Mouse (Mus musculus): ENCODE measurements around the gene Nol12. TPM values are rescaled to one million over a fixed set of nuclear protein-coding genes. Genes with fewer than 3 reads are reported as not detected.
A peak's percentile ranks its signal among the peaks of the same experiment; 100 is the strongest.

Gene Nol12
- 38.9 and 39.5 TPM in 2 replicates for polyA plus RNA-seq (2012; rRNA removed)

GRCm38 (mm10) chr15:78934784-78935320, at the start of gene Nol12:
TSS of gene Nol12 (plus strand) at chr15:78934933.
- no peak for TF ChIP-seq CTCF (IDR thresholded peaks at IDR 0.05; ENCODE audit: extremely low read depth, insufficient read depth, low read length)
- peak; percentile 61; the same call in 1 of the 2 replicates for TF ChIP-seq POLR2A (IDR thresholded peaks at IDR 0.05; ENCODE audit: extremely low read depth, insufficient read depth, low read length)
- peak within 1 kb of the TSS; percentile 26; the same call in 1 of the 2 replicates for H3K27ac ChIP-seq (ENCODE audit: insufficient read depth, low read length)
- peaks cover 1% of the 10 kb centered on the region; the same call in 1 of the 2 replicates for H3K4me1 ChIP-seq (ENCODE audit: control insufficient read depth, insufficient read depth, low read length)
- peak within 1 kb of the TSS; percentile 76 for H3K4me3 ChIP-seq (ENCODE audit: insufficient read depth, low read length)

- H3K4me1 ChIP-seq (ENCODE audit: control insufficient read depth, insufficient read depth, low read length), result no peaks in the 10 kb centered on the region
- H3K4me3 ChIP-seq (ENCODE audit: insufficient read depth, low read length), result no peak overlapping the region
- no peak overlapping the region for H3K27ac ChIP-seq (ENCODE audit: insufficient read depth, low read length)
- TF ChIP-seq POLR2A (IDR thresholded peaks at IDR 0.05; ENCODE audit: extremely low read depth, insufficient read depth, low read length) (no peak), CTCF (IDR thresholded peaks at IDR 0.05; ENCODE audit: extremely low read depth, insufficient read depth, low read length) (no peak)
Measured at GRCm38 (mm10) chr15:78889401-78889853, 45.3 kb upstream of the Nol12 start.

DNA sequence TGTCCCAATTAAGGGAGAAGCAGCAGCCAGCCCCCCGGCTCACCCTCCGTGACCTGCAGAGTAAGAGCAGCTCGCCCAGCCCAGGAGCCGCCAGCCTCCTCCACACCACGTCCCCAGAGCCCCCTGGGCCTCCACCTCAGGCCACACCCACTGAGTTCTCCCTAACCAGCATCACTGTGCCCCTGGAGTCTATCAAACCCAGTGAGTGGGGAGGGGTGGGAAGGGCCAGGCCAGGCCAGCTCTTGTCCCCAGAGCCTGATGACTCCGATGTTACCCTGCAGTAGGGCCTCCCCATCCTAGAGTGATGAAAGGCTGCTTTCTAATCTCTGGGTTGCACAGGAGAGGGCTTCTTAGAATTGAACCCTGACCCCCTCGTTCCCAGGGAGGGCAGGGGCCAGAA, 42.3 kb upstream of the Nol12 start:
- H3K4me3 ChIP-seq (ENCODE audit: insufficient read depth, low read length), result no peak overlapping the region
- TF ChIP-seq CTCF (IDR thresholded peaks at IDR 0.05; ENCODE audit: extremely low read depth, insufficient read depth, low read length), result no peak
- no peak for TF ChIP-seq POLR2A (IDR thresholded peaks at IDR 0.05; ENCODE audit: extremely low read depth, insufficient read depth, low read length)
- H3K27ac ChIP-seq (ENCODE audit: insufficient read depth, low read length), result no peak overlapping the region
- no peaks in the 10 kb centered on the region for H3K4me1 ChIP-seq (ENCODE audit: control insufficient read depth, insufficient read depth, low read length)

GRCm38 (mm10) chr15:78894726-78895125, 40.0 kb upstream of the Nol12 start:
- no peak for TF ChIP-seq POLR2A (IDR thresholded peaks at IDR 0.05; ENCODE audit: extremely low read depth, insufficient read depth, low read length)
- no peak for TF ChIP-seq CTCF (IDR thresholded peaks at IDR 0.05; ENCODE audit: extremely low read depth, insufficient read depth, low read length)
- H3K4me1 ChIP-seq (ENCODE audit: control insufficient read depth, insufficient read depth, low read length), result no peaks in the 10 kb centered on the region
- no peak overlapping the region for H3K27ac ChIP-seq (ENCODE audit: insufficient read depth, low read length)
- H3K4me3 ChIP-seq (ENCODE audit: insufficient read depth, low read length), result no peak overlapping the region

GRCm38 (mm10) chr15:78895741-78896140, 39.0 kb upstream of the Nol12 start:
- Histone ChIP-seq H3K4me3 (ENCODE audit: insufficient read depth, low read length) (no peak overlapping the region), H3K27ac (ENCODE audit: insufficient read depth, low read length) (no peak overlapping the region), H3K4me1 (ENCODE audit: control insufficient read depth, insufficient read depth, low read length) (no peaks in the 10 kb centered on the region)
- TF ChIP-seq CTCF (IDR thresholded peaks at IDR 0.05; ENCODE audit: extremely low read depth, insufficient read depth, low read length), result no peak

DNA sequence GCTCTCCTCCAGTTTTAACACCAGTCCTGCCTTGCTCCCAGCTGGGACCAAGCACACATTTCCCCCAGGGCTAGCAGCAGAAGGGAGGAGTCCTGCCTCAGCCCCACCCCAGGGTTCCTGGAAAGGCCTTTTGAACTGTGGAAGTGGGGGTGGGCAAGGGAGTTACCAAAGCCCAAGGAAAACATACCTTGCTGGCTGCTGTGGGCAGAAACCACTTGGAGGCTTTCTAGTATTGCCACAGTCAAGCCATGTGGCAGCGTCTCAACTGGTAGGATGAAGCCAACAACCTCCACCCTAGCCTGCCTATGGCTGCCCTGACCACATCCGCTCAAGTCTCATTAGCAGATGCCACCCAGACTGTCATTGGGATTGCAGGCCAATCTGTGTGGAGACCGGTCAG, 38.6 kb upstream of the Nol12 start:
- Histone ChIP-seq H3K27ac (ENCODE audit: insufficient read depth, low read length) (no peak overlapping the region), H3K4me3 (ENCODE audit: insufficient read depth, low read length) (no peak overlapping the region), H3K4me1 (ENCODE audit: control insufficient read depth, insufficient read depth, low read length) (no peaks in the 10 kb centered on the region)
- TF ChIP-seq POLR2A (IDR thresholded peaks at IDR 0.05; ENCODE audit: extremely low read depth, insufficient read depth, low read length), result no peak

- TF ChIP-seq CTCF (IDR thresholded peaks at IDR 0.05; ENCODE audit: extremely low read depth, insufficient read depth, low read length), result no peak
- TF ChIP-seq POLR2A (IDR thresholded peaks at IDR 0.05; ENCODE audit: extremely low read depth, insufficient read depth, low read length), result no peak
- H3K4me3 ChIP-seq (ENCODE audit: insufficient read depth, low read length), result no peak overlapping the region
- no peak overlapping the region for H3K27ac ChIP-seq (ENCODE audit: insufficient read depth, low read length)
- no peaks in the 10 kb centered on the region for H3K4me1 ChIP-seq (ENCODE audit: control insufficient read depth, insufficient read depth, low read length)
Measured at GRCm38 (mm10) chr15:78897488-78897887, 37.2 kb upstream of the Nol12 start.

GRCm38 (mm10) chr15:78898507-78899001, 36.2 kb upstream of the Nol12 start:
- TF ChIP-seq CTCF (IDR thresholded peaks at IDR 0.05; ENCODE audit: extremely low read depth, insufficient read depth, low read length) (no peak), POLR2A (IDR thresholded peaks at IDR 0.05; ENCODE audit: extremely low read depth, insufficient read depth, low read length) (no peak)
- no peak overlapping the region for H3K27ac ChIP-seq (ENCODE audit: insufficient read depth, low read length)
- H3K4me1 ChIP-seq (ENCODE audit: control insufficient read depth, insufficient read depth, low read length), result peaks cover 2% of the 10 kb centered on the region; the same call in 1 of the 2 replicates
- H3K4me3 ChIP-seq (ENCODE audit: insufficient read depth, low read length), result no peak overlapping the region; the same call in 1 of the 2 replicates

GRCm38 (mm10) chr15:78899409-78899739, 35.4 kb upstream of the Nol12 start, which contains the start of gene Gm49510:
TSS of gene Gm49510 (plus strand) at chr15:78899667.
- H3K27ac ChIP-seq (ENCODE audit: insufficient read depth, low read length), result peak within 1 kb of the TSS; percentile 83
- no peak for TF ChIP-seq CTCF (IDR thresholded peaks at IDR 0.05; ENCODE audit: extremely low read depth, insufficient read depth, low read length)
- TF ChIP-seq POLR2A (IDR thresholded peaks at IDR 0.05; ENCODE audit: extremely low read depth, insufficient read depth, low read length), result no peak
- H3K4me1 ChIP-seq (ENCODE audit: control insufficient read depth, insufficient read depth, low read length), result peaks cover 2% of the 10 kb centered on the region; the same call in 1 of the 2 replicates
- peak within 1 kb of the TSS; percentile 98 for H3K4me3 ChIP-seq (ENCODE audit: insufficient read depth, low read length)

Measured in cortical plate, adult 2 months (tissue).